Mouse (Mus musculus) bone marrow macrophage, adult 2 months (primary cell): ENCODE data around the gene Kif24. TPM values are rescaled to one million over a fixed set of nuclear protein-coding genes. Genes with fewer than 3 reads are reported as not detected.

Source experiments
- H3K27ac ChIP-seq: 2 replicates; pipeline ENCODE4 v1.5.1; 2012; ENCODE audit warnings: low read depth, low read length; ENCODE audit not compliant: insufficient read depth
- H3K4me1 ChIP-seq: 2 replicates; pipeline ENCODE4 v1.6.1; 2012; ENCODE audit warnings: low read length; ENCODE audit not compliant: control insufficient read depth, insufficient read depth
- H3K4me3 ChIP-seq: 2 replicates; pipeline ENCODE4 v1.5.1; 2012; ENCODE audit warnings: mild to moderate bottlenecking, low read length, moderate library complexity; ENCODE audit not compliant: insufficient read depth
- CTCF ChIP-seq: IDR thresholded peaks from 2 replicates; pipeline ENCODE4 v1.5.1; 2012; ENCODE audit warnings: low read depth, mild to moderate bottlenecking, low read length, moderate library complexity
- POLR2A ChIP-seq: IDR thresholded peaks from 2 replicates; pipeline ENCODE4 v1.6.1; 2012; ENCODE audit warnings: mild to moderate bottlenecking, low read depth, low read length, borderline replicate concordance
- polyA plus RNA-seq: library from polyadenylated mRNA; stranded (reverse); fragments of >200 nt; gene quantifications from 2 replicates; pipeline ENCODE4 v1.2.4, GENCODE M21; 2012; ENCODE audit not compliant: missing spikeins, insufficient read depth, insufficient read length

The Kif24 gene
- polyA plus RNA-seq, 1 experiment: 4.0 TPM

- TF ChIP-seq CTCF (no peak), POLR2A (no peak)
- H3K4me3 ChIP-seq: peak overlapping the region; percentile 46
Measured at GRCm38 (mm10) chr4:41502171-41502940, 37.7 kb upstream of the Kif24 start.

DNA sequence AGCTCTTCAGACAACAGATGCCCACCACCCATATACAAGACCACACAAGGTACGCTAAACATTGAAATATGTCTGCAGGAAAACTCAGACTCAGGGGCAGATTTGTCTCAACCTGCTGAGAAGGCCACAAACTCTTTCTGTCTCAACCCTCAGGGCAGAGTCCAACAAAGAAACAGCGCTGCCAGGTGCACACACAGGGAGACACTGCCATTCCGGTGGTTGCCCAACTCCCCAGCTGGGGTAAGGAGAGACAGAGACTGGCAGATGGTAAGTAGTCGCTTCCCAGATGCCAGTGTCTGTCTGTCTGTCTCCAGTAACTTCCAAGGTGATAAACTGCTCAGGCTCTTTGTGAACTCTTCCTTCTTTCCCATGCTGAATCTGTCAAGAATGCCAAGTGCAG, 36.1 kb upstream of the Kif24 start:
- TF ChIP-seq CTCF: no peak
- TF ChIP-seq POLR2A: no peak
- H3K27ac ChIP-seq: no peak overlapping the region
- H3K4me3 ChIP-seq: no peak overlapping the region
- peaks cover 8% of the 10 kb centered on the region for H3K4me1 ChIP-seq

More at GRCm38 (mm10) chr4:41502171-41502940, 37.7 kb upstream of the Kif24 start:
- H3K4me1 ChIP-seq: peaks cover 8% of the 10 kb centered on the region
- no peak overlapping the region for H3K27ac ChIP-seq

- H3K27ac ChIP-seq: no peak overlapping the region
- TF ChIP-seq POLR2A: no peak
- no peak for TF ChIP-seq CTCF
- H3K4me3 ChIP-seq: no peak overlapping the region
- H3K4me1 ChIP-seq: peaks cover 8% of the 10 kb centered on the region
Measured at GRCm38 (mm10) chr4:41499619-41500018, 34.9 kb upstream of the Kif24 start.

- no peak for TF ChIP-seq POLR2A
- no peak for TF ChIP-seq CTCF
- peaks cover 11% of the 10 kb centered on the region for H3K4me1 ChIP-seq
- H3K27ac ChIP-seq: no peak overlapping the region
- H3K4me3 ChIP-seq: peak overlapping the region; percentile 28
Measured at GRCm38 (mm10) chr4:41498921-41499391, 34.3 kb upstream of the Kif24 start.

- peak overlapping the region; percentile 28 for H3K4me3 ChIP-seq
- TF ChIP-seq CTCF: no peak
- TF ChIP-seq POLR2A: no peak
- no peak overlapping the region for H3K27ac ChIP-seq
- H3K4me1 ChIP-seq: peaks cover 11% of the 10 kb centered on the region
Measured at GRCm38 (mm10) chr4:41497995-41498845, 33.5 kb upstream of the Kif24 start.

DNA sequence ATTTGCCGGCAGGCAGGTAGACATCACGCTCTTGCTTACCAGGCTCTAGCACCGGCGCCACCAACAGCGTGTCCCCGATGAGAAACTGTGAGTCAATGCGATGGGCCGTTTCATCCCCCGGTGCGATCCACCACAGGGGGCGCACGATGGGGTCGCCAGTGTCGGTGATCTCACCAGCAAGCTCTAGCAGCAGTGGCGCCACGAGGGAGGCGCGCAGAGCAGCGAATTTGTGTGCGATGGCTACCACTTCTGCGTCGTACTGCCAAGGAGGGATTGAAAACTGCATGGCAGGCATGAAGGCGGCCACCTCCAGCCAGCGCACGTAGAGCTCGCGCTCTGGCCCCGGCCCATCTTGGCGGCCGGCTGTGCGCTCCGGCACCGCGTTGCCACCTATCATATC, 32.9 kb upstream of the Kif24 start:
- TF ChIP-seq CTCF (no peak), POLR2A (no peak)
- Histone ChIP-seq H3K4me1 (peaks cover 11% of the 10 kb centered on the region), H3K4me3 (peak overlapping the region; percentile 28), H3K27ac (no peak overlapping the region)

- H3K27ac ChIP-seq: no peak overlapping the region
- no peak overlapping the region for H3K4me3 ChIP-seq
- H3K4me1 ChIP-seq: peaks cover 11% of the 10 kb centered on the region
- TF ChIP-seq CTCF (no peak), POLR2A (no peak)
Measured at GRCm38 (mm10) chr4:41497046-41497445, 32.4 kb upstream of the Kif24 start.

DNA sequence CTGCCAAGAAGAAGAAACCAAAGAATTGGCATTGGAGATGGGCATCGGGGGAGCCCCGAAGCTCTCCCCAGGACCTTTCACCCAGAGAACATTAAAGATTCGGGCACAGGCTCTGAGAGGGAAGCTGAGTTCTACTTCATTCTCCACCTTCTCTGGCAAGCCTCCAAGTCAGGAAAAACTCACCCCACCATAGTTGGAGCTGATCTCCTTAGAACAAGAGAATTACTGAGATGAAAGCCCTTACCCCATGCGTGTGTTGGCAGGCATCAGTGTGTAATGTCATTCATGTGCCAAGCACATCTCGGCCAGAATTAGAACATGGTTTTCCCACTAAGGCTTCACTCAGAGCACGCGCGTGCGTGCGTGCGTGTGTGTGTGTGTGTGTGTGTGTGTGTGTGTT, 31.2 kb upstream of the Kif24 start:
- Histone ChIP-seq H3K27ac (no peak overlapping the region), H3K4me1 (peaks cover 11% of the 10 kb centered on the region), H3K4me3 (no peak overlapping the region)
- TF ChIP-seq CTCF: no peak
- TF ChIP-seq POLR2A: no peak

GRCm38 (mm10) chr4:41495076-41495475, 30.4 kb upstream of the Kif24 start:
- Histone ChIP-seq H3K4me3 (no peak overlapping the region), H3K27ac (no peak overlapping the region), H3K4me1 (peaks cover 11% of the 10 kb centered on the region)
- TF ChIP-seq CTCF (no peak), POLR2A (no peak)

DNA sequence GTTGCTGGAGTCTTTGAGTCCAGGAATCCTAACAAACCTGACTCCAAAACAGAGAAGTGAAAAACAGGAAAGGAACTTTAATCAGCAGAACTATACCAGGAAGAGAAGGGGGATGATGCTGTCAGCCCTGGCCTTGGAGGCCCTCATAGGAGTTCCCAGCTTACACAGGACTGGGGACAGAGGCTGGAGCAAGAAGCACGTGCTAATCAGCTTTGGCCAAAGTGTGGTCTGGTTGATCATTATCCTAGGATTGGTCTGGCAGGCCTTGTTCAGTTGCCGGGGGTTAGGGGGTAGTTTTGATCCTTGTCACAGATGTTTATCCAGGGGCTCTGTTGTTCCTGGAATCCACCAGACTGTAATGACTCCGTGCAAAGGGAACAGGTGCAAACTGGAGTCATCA, 29.7 kb upstream of the Kif24 start:
- Histone ChIP-seq H3K4me3 (no peak overlapping the region), H3K4me1 (peaks cover 11% of the 10 kb centered on the region), H3K27ac (no peak overlapping the region)
- TF ChIP-seq POLR2A (no peak), CTCF (no peak)
